Mouse (Mus musculus) limb, embryonic 12.5 days (tissue): ENCODE results near the gene Hist4h4. TPM values are rescaled to one million over a fixed set of nuclear protein-coding genes. Genes with fewer than 3 reads are reported as not detected.

ENCODE experiments used
- ATAC-seq: fragments of 200-750 bp; cut with Nextera tagmentation; 2 replicates; pipeline ENCODE4 v1.8.0; 2017; ENCODE audit warnings: low read depth, moderate TSS enrichment; ENCODE audit not compliant: insufficient number of reproducible peaks, insufficient read depth, low FRiP score, low TSS enrichment
- H3K27ac ChIP-seq: fragments of 300-500 bp; sonication (generic); 2 replicates; pipeline ENCODE4 v1.5.1; 2016; ENCODE audit warnings: mild to moderate bottlenecking, moderate library complexity
- H3K27me3 ChIP-seq: fragments of 300-500 bp; sonication (generic); 2 replicates; pipeline ENCODE4 v1.6.1; 2016; ENCODE audit warnings: mild to moderate bottlenecking, moderate library complexity
- H3K36me3 ChIP-seq: fragments of 300-500 bp; sonication (generic); 2 replicates; pipeline ENCODE4 v1.6.1; 2016; ENCODE audit warnings: mild to moderate bottlenecking, moderate library complexity
- H3K4me1 ChIP-seq: fragments of 300-500 bp; sonication (generic); replicated peaks from 2 replicates; pipeline ENCODE4 v1.6.1; 2016
- H3K4me2 ChIP-seq: fragments of 300-500 bp; sonication (generic); 2 replicates; pipeline ENCODE4 v1.6.1; 2016; ENCODE audit warnings: mild to moderate bottlenecking, moderate library complexity
- H3K4me3 ChIP-seq: fragments of 300-500 bp; sonication (generic); replicated peaks from 2 replicates; pipeline ENCODE4 v1.5.1; 2016; ENCODE audit warnings: mild to moderate bottlenecking
- H3K9ac ChIP-seq: fragments of 300-500 bp; sonication (generic); replicated peaks from 2 replicates; pipeline ENCODE4 v1.6.1; 2016; ENCODE audit warnings: mild to moderate bottlenecking, moderate library complexity
- H3K9me3 ChIP-seq: fragments of 300-500 bp; sonication (generic); 2 replicates; pipeline ENCODE4 v1.6.1; 2016; ENCODE audit warnings: mild to moderate bottlenecking, moderate library complexity
- WGBS: fragments of 180-500 bp; shearing (Covaris S2); methylation state at CpG from one replicate; pipeline ENCODE4 v1.1.7; 2016; 5-methylcytosine and 5-hydroxymethylcytosine counted together
- polyA plus RNA-seq: library from polyadenylated mRNA; unstranded; fragments of >200 nt; fragmentation: Nextera tagmentation; extraction: Ambion mirVana; gene quantifications from 2 replicates; pipeline ENCODE4 v1.2.1, GENCODE M21; 2016

Gene Hist4h4
- 0.70 and 0.89 TPM in 2 replicates for polyA plus RNA-seq

GRCm38 (mm10) chr6:136803739-136804633 lies at the start of gene Hist4h4:
TSS of gene Hist4h4 (minus strand) at chr6:136804415.
- no peaks in the 10 kb centered on the region for H3K9me3 ChIP-seq
- H3K4me3 ChIP-seq, result peak within 1 kb of the TSS; percentile 63
- H3K9ac ChIP-seq, result peak within 1 kb of the TSS; percentile 96
- no peaks in the 10 kb centered on the region for H3K27me3 ChIP-seq
- H3K27ac ChIP-seq, result peak within 1 kb of the TSS; percentile 100
- peak within 1 kb of the TSS; percentile 60 for H3K4me2 ChIP-seq
- H3K36me3 ChIP-seq, result no peaks in the 10 kb centered on the region
- ATAC-seq, result peak; percentile 58
- WGBS, result under 1% methylated on average over 50 of the region's 50 CpGs
- H3K4me1 ChIP-seq, result peaks cover 21% of the 10 kb centered on the region

- Histone ChIP-seq H3K9ac (no peak overlapping the region), H3K36me3 (no peaks in the 10 kb centered on the region), H3K27me3 (no peaks in the 10 kb centered on the region), H3K9me3 (no peaks in the 10 kb centered on the region), H3K4me2 (no peak overlapping the region; the same call in 1 of the 2 replicates), H3K4me1 (peaks cover 27% of the 10 kb centered on the region), H3K4me3 (no peak overlapping the region), H3K27ac (peak overlapping the region; percentile 80)
- ATAC-seq, result no peak
- WGBS, result 39% methylated on average over 3 of the region's 3 CpGs
These were observed 48.5 kb upstream of the Hist4h4 start for GRCm38 (mm10) chr6:136852762-136853161.

GRCm38 (mm10) chr6:136852348-136852747 lies 48.1 kb upstream of the Hist4h4 start:
- no peak overlapping the region for H3K4me3 ChIP-seq
- H3K9me3 ChIP-seq, result no peaks in the 10 kb centered on the region
- no peaks in the 10 kb centered on the region for H3K27me3 ChIP-seq
- 81% methylated on average over 4 of the region's 4 CpGs for WGBS
- H3K4me2 ChIP-seq, result peak overlapping the region; percentile 15; the same call in 1 of the 2 replicates
- H3K9ac ChIP-seq, result no peak overlapping the region
- peak overlapping the region; percentile 80 for H3K27ac ChIP-seq
- no peaks in the 10 kb centered on the region for H3K36me3 ChIP-seq
- peaks cover 23% of the 10 kb centered on the region for H3K4me1 ChIP-seq
- ATAC-seq, result no peak

- H3K4me3 ChIP-seq, result no peak overlapping the region
- no peaks in the 10 kb centered on the region for H3K9me3 ChIP-seq
- H3K4me1 ChIP-seq, result peaks cover 12% of the 10 kb centered on the region
- WGBS, result 76% methylated on average over 6 of the region's 6 CpGs
- H3K27me3 ChIP-seq, result no peaks in the 10 kb centered on the region
- no peaks in the 10 kb centered on the region for H3K36me3 ChIP-seq
- no peak overlapping the region for H3K9ac ChIP-seq
- ATAC-seq, result no peak
- H3K4me2 ChIP-seq, result no peak overlapping the region
- no peak overlapping the region for H3K27ac ChIP-seq
These were observed 46.1 kb upstream of the Hist4h4 start for GRCm38 (mm10) chr6:136850267-136850666.

GRCm38 (mm10) chr6:136848971-136849370 lies 44.8 kb upstream of the Hist4h4 start:
- Histone ChIP-seq H3K4me2 (no peak overlapping the region), H3K4me1 (peaks cover 9% of the 10 kb centered on the region), H3K27ac (no peak overlapping the region), H3K9me3 (no peaks in the 10 kb centered on the region), H3K4me3 (no peak overlapping the region), H3K36me3 (no peaks in the 10 kb centered on the region), H3K9ac (no peak overlapping the region), H3K27me3 (no peaks in the 10 kb centered on the region)
- WGBS, result 87% methylated on average over 5 of the region's 5 CpGs
- no peak for ATAC-seq

- WGBS, result 92% methylated on average over 8 of the region's 8 CpGs
These were observed 44.2 kb upstream of the Hist4h4 start for GRCm38 (mm10) chr6:136848399-136848798.

GRCm38 (mm10) chr6:136847790-136848189 lies 43.6 kb upstream of the Hist4h4 start:
- WGBS, result 30% methylated on average over 2 of the region's 2 CpGs
- no peak for ATAC-seq

More at GRCm38 (mm10) chr6:136848399-136848798, 44.2 kb upstream of the Hist4h4 start:
- Histone ChIP-seq H3K9me3 (no peaks in the 10 kb centered on the region), H3K36me3 (no peaks in the 10 kb centered on the region), H3K27me3 (no peaks in the 10 kb centered on the region), H3K4me3 (no peak overlapping the region), H3K27ac (no peak overlapping the region), H3K4me2 (no peak overlapping the region), H3K9ac (no peak overlapping the region), H3K4me1 (peaks cover 9% of the 10 kb centered on the region)
- ATAC-seq, result no peak

GRCm38 (mm10) chr6:136847267-136847666 lies 43.1 kb upstream of the Hist4h4 start:
- Histone ChIP-seq H3K9me3 (no peaks in the 10 kb centered on the region), H3K9ac (no peak overlapping the region), H3K4me1 (peaks cover 2% of the 10 kb centered on the region), H3K4me3 (no peak overlapping the region), H3K4me2 (no peak overlapping the region), H3K36me3 (no peaks in the 10 kb centered on the region), H3K27ac (no peak overlapping the region), H3K27me3 (no peaks in the 10 kb centered on the region)
- no peak for ATAC-seq
- WGBS, result 95% methylated on average over 3 of the region's 3 CpGs

More at GRCm38 (mm10) chr6:136847790-136848189, 43.6 kb upstream of the Hist4h4 start:
- Histone ChIP-seq H3K4me1 (peaks cover 7% of the 10 kb centered on the region), H3K27me3 (no peaks in the 10 kb centered on the region), H3K4me2 (no peak overlapping the region), H3K9ac (no peak overlapping the region), H3K9me3 (no peaks in the 10 kb centered on the region), H3K36me3 (no peaks in the 10 kb centered on the region), H3K27ac (no peak overlapping the region), H3K4me3 (no peak overlapping the region)

- Histone ChIP-seq H3K9me3 (no peaks in the 10 kb centered on the region), H3K27ac (no peak overlapping the region), H3K36me3 (no peaks in the 10 kb centered on the region), H3K4me3 (no peak overlapping the region), H3K4me1 (no peaks in the 10 kb centered on the region), H3K27me3 (no peaks in the 10 kb centered on the region), H3K9ac (no peak overlapping the region), H3K4me2 (no peak overlapping the region)
- 79% methylated on average over 5 of the region's 5 CpGs for WGBS
- no peak for ATAC-seq
These were observed 41.7 kb upstream of the Hist4h4 start for GRCm38 (mm10) chr6:136845706-136846480.

GRCm38 (mm10) chr6:136844903-136845302 lies 40.7 kb upstream of the Hist4h4 start:
- Histone ChIP-seq H3K9me3 (no peaks in the 10 kb centered on the region), H3K36me3 (no peaks in the 10 kb centered on the region), H3K4me1 (no peaks in the 10 kb centered on the region), H3K27ac (no peak overlapping the region), H3K4me3 (no peak overlapping the region), H3K9ac (no peak overlapping the region), H3K27me3 (no peaks in the 10 kb centered on the region), H3K4me2 (no peak overlapping the region)
- no peak for ATAC-seq
- 83% methylated on average over 2 of the region's 2 CpGs for WGBS

- no peak for ATAC-seq
- H3K9me3 ChIP-seq, result no peaks in the 10 kb centered on the region
- no peak overlapping the region for H3K4me3 ChIP-seq
- 83% methylated on average over 3 of the region's 3 CpGs for WGBS
- peaks cover 5% of the 10 kb centered on the region; the same call in 1 of the 2 replicates for H3K27me3 ChIP-seq
- H3K36me3 ChIP-seq, result no peaks in the 10 kb centered on the region
- no peak overlapping the region for H3K9ac ChIP-seq
- H3K27ac ChIP-seq, result no peak overlapping the region
- H3K4me1 ChIP-seq, result no peaks in the 10 kb centered on the region
- H3K4me2 ChIP-seq, result no peak overlapping the region
These were observed 33.1 kb upstream of the Hist4h4 start for GRCm38 (mm10) chr6:136837323-136837722.
